Comparison of ENCODE assay signal across 8 mouse cellular contexts in genomic region chr11:96823880-96824782, GRCm38 (mm10). TPM values are rescaled to one million over a fixed set of nuclear protein-coding genes. Genes with fewer than 3 reads are reported as not detected.
DNase-seq lines count a peak whose midpoint lies in the region; ATAC-seq lines count a peak whose summit lies in the region.

No protein-coding gene starts in this region.

- peak overlapping the region; percentile 45 for H3K4me3 ChIP-seq in intestine, embryonic 14.5 days (ENCODE audit: low read depth, low read length)

- peak; percentile 76 to 82 for DNase-seq in adrenal gland, adult 18-20 months (ENCODE audit: low spot score in 2 of 2)
- DNase-seq in embryo, embryonic 10.5 days (ENCODE audit: low spot score), result peak; percentile 97
- peak; percentile 82 for DNase-seq in gastrocnemius, postnatal 14 days
- peak; percentile 90 for DNase-seq in intestine, embryonic 14.5 days (ENCODE audit: low spot score)
- DNase-seq in left cerebral cortex, postnatal 10 days (ENCODE audit: extremely low spot score in 1 of 2, low spot score in 2 of 2), result peak; percentile 78 to 91
- peak; percentile 91 to 95 for DNase-seq in right cerebral cortex, postnatal 10 days (ENCODE audit: low spot score in 2 of 2)
- peak; percentile 88 for DNase-seq in urinary bladder, postnatal 14 days (ENCODE audit: low spot score)

- 2% methylated on average over 23 of the region's 26 CpGs for WGBS in intestine, embryonic 14.5 days

- no peaks in the 10 kb centered on the region for H3K27me3 ChIP-seq in intestine, embryonic 14.5 days (replicated peaks; ENCODE audit: control insufficient read depth, insufficient read depth, low read length)

- peak overlapping the region; percentile 86 for H3K4me2 ChIP-seq in intestine, embryonic 14.5 days (ENCODE audit: low read length)

- ATAC-seq in intestine, embryonic 14.5 days (replicated peaks; ENCODE audit: low FRiP score, low TSS enrichment, low read depth), result peak; percentile 88
- ATAC-seq in megakaryocyte progenitor cell, adult 5-6 weeks (replicated peaks; ENCODE audit: poor library complexity), result peak; percentile 97

- H3K9ac ChIP-seq in intestine, embryonic 14.5 days (ENCODE audit: low read length), result peak overlapping the region; percentile 38; the same call in 1 of the 2 replicates

- peaks cover 57% of the 10 kb centered on the region for H3K4me1 ChIP-seq in intestine, embryonic 14.5 days (replicated peaks; ENCODE audit: control insufficient read depth, insufficient read depth, low read length)

- intact Hi-C loops in gastrocnemius, postnatal 14 days (cut with DNase I; ENCODE audit: low total_unique reads), result no loop called here
- intact Hi-C loops in left cerebral cortex, postnatal 10 days (cut with DNase I), result no loop called here

- peaks cover 58% of the 10 kb centered on the region for H3K36me3 ChIP-seq in intestine, embryonic 14.5 days (ENCODE audit: control insufficient read depth, insufficient read depth, low read length)

- peak overlapping the region; percentile 75 for H3K27ac ChIP-seq in intestine, embryonic 14.5 days (ENCODE audit: low read depth)

- H3K9me3 ChIP-seq in intestine, embryonic 14.5 days (ENCODE audit: control insufficient read depth, low read length), result no peaks in the 10 kb centered on the region

RNA-seq across cellular contexts. Expression of gene Nfe2l1, which starts 5.6 kb away (rescaled TPM):
- total RNA-seq in adrenal gland, adult 18-20 months (2021), result 100 to 1,000 TPM; 458 to 704 TPM
- 100 to 1,000 TPM; 241 to 268 TPM for total RNA-seq in gastrocnemius, postnatal 14 days (2021)
- 36.0 and 36.7 TPM in 2 replicates for polyA plus RNA-seq in intestine, embryonic 14.5 days (2014; fragmentation: Nextera tagmentation; extraction: Ambion mirVana)
- total RNA-seq in left cerebral cortex, postnatal 10 days (2021), result 100 to 1,000 TPM; 167 to 175 TPM
- total RNA-seq in megakaryocyte progenitor cell, adult 5-6 weeks (2015), result 39.0 and 39.8 TPM in 2 replicates
- 41.0 and 42.5 TPM in 2 replicates for total RNA-seq in megakaryocyte progenitor cell, adult 5-6 weeks (2017)

RNA-seq across cellular contexts. Expression of gene Copz2, which starts 25.5 kb away (rescaled TPM):
- 10 to 100 TPM; 56.5 to 60.6 TPM for total RNA-seq in adrenal gland, adult 18-20 months (2021)
- total RNA-seq in gastrocnemius, postnatal 14 days (2021), result 10 to 100 TPM; 28.3 to 36.3 TPM
- 100 and 102 TPM in 2 replicates for polyA plus RNA-seq in intestine, embryonic 14.5 days (2014; fragmentation: Nextera tagmentation; extraction: Ambion mirVana)
- total RNA-seq in left cerebral cortex, postnatal 10 days (2021), result 1 to 10 TPM; 2.5 to 3.1 TPM
- 6.2 and 6.5 TPM in 2 replicates for total RNA-seq in megakaryocyte progenitor cell, adult 5-6 weeks (2015)
- 3.3 and 4.0 TPM in 2 replicates for total RNA-seq in megakaryocyte progenitor cell, adult 5-6 weeks (2017)

RNA-seq across cellular contexts. Expression of gene Cbx1, which starts 35.2 kb away (rescaled TPM):
- total RNA-seq in adrenal gland, adult 18-20 months (2021), result 10 to 100 TPM; 56.6 to 83.6 TPM
- total RNA-seq in gastrocnemius, postnatal 14 days (2021), result 10 to 100 TPM; 36.4 to 37.5 TPM
- polyA plus RNA-seq in intestine, embryonic 14.5 days (2014; fragmentation: Nextera tagmentation; extraction: Ambion mirVana), result 87.8 and 101 TPM in 2 replicates
- total RNA-seq in left cerebral cortex, postnatal 10 days (2021), result 10 to 100 TPM; 49.3 to 52.2 TPM
- 61.3 and 70.5 TPM in 2 replicates for total RNA-seq in megakaryocyte progenitor cell, adult 5-6 weeks (2015)
- total RNA-seq in megakaryocyte progenitor cell, adult 5-6 weeks (2017), result 94.4 and 116 TPM in 2 replicates

RNA-seq across cellular contexts. Expression of gene Snx11, which starts 46.8 kb away (rescaled TPM):
- 10 to 100 TPM; 29.2 to 33.6 TPM for total RNA-seq in adrenal gland, adult 18-20 months (2021)
- total RNA-seq in gastrocnemius, postnatal 14 days (2021), result 10 to 100 TPM in 1 of 2 experiments, 1 to 10 TPM in 1; 7.7 to 11.0 TPM
- 8.0 and 9.2 TPM in 2 replicates for polyA plus RNA-seq in intestine, embryonic 14.5 days (2014; fragmentation: Nextera tagmentation; extraction: Ambion mirVana)
- total RNA-seq in left cerebral cortex, postnatal 10 days (2021), result 10 to 100 TPM; 43.1 to 43.2 TPM
- total RNA-seq in megakaryocyte progenitor cell, adult 5-6 weeks (2015), result 8.6 and 9.6 TPM in 2 replicates
- 16.9 and 17.3 TPM in 2 replicates for total RNA-seq in megakaryocyte progenitor cell, adult 5-6 weeks (2017)

Comparison
In these comparisons a context has a peak if more than half of its experiments do, and no peak if none do; other contexts are left out.
1. Peak in every context shown above with its lines: DNase-seq, ATAC-seq, H3K4me3 ChIP-seq and H3K27ac ChIP-seq.